Mouse (Mus musculus) neural tube, embryonic 13.5 days (tissue): Measurements from ENCODE around the gene Gemin7. TPM values are rescaled to one million over a fixed set of nuclear protein-coding genes. Genes with fewer than 3 reads are reported as not detected.
A peak's percentile ranks its signal among the peaks of the same experiment; 100 is the strongest.

Source experiments
- ATAC-seq: fragments of 200-750 bp; cut with Nextera tagmentation; 2 replicates; pipeline ENCODE4 v1.8.0; 2017; ENCODE audit warnings: low read depth, mild to moderate bottlenecking, moderate TSS enrichment, moderate library complexity
- H3K27ac ChIP-seq: fragments of 300-500 bp; sonication (generic); replicated peaks from 2 replicates; pipeline ENCODE4 v1.5.1; 2015; ENCODE audit warnings: moderate library complexity, mild to moderate bottlenecking, inconsistent platforms
- H3K27me3 ChIP-seq: fragments of 300-500 bp; sonication (generic); 2 replicates; pipeline ENCODE4 v1.6.1; 2015; ENCODE audit warnings: mild to moderate bottlenecking, inconsistent platforms
- H3K36me3 ChIP-seq: fragments of 300-500 bp; sonication (generic); 2 replicates; pipeline ENCODE4 v1.6.1; 2015; ENCODE audit warnings: mild to moderate bottlenecking, inconsistent platforms
- H3K4me1 ChIP-seq: fragments of 300-500 bp; sonication (generic); replicated peaks from 2 replicates; pipeline ENCODE4 v1.6.1; 2015; ENCODE audit warnings: inconsistent platforms
- H3K4me2 ChIP-seq: fragments of 300-500 bp; sonication (generic); 2 replicates; pipeline ENCODE4 v1.6.1; 2015; ENCODE audit warnings: inconsistent platforms, mild to moderate bottlenecking, moderate library complexity
- H3K4me3 ChIP-seq: fragments of 300-500 bp; sonication (generic); 2 replicates; pipeline ENCODE4 v1.5.1; 2015; ENCODE audit warnings: mild to moderate bottlenecking, inconsistent platforms
- H3K9ac ChIP-seq: fragments of 300-500 bp; sonication (generic); 2 replicates; pipeline ENCODE4 v1.6.1; 2015; ENCODE audit warnings: moderate library complexity, mild to moderate bottlenecking, inconsistent platforms
- H3K9me3 ChIP-seq: fragments of 300-500 bp; sonication (generic); 2 replicates; pipeline ENCODE4 v1.6.1; 2016; ENCODE audit warnings: inconsistent platforms
- WGBS: fragments of 180-500 bp; shearing (Covaris S2); methylation state at CpG from one replicate; pipeline ENCODE4 v1.1.7; 2015; 5-methylcytosine and 5-hydroxymethylcytosine counted together
- polyA plus RNA-seq: library from polyadenylated mRNA; unstranded; fragments of >200 nt; fragmentation: Nextera tagmentation; extraction: Ambion mirVana; gene quantifications from 2 replicates; pipeline ENCODE4 v1.2.1, GENCODE M21; 2015

The Gemin7 gene
- polyA plus RNA-seq, 1 experiment from 2014 or later = 153 TPM

DNA sequence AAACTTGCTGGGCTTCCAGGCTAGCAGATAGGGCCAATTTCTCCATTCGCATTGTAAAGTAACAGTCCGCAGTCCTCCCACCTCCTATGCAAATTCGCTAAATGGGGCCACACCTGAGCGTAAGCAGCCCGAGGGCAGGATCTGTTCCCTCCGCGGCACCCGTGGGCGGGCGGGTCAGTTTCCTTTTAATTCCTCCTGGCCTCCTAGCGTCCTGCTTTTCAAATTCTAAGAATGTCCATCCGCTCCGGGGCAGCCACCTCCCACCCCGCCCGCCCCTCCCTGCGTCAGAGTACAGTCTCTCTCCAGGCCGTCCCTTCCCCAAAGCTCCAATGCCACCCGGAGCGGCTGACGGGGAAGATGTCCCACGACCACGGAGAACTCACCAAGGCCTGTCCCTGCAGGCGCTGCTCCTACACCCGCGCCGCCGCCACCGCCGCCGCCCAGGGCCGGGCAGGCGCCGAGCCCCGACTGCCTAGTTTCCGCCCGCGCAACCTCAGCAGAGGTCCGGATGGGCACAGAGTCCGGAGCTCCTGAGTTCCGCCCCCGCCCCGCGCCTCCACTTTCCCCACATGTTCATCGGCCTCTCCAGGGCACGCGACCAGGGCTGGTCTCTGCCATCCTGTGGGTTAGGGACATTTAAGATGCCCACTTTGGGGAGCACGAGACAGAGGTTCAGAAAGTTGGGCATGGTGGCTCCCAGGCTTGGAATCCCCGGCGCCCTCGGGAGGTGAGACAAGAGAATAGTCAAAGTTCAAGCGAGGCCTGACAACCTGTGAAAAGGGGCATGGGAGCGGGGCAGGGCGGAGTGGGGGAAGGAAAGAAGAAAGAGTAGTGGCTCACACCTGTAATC, 4.2 kb downstream of the Gemin7 start:
- peaks cover 38% of the 10 kb centered on the region for H3K4me1 ChIP-seq
- H3K9ac ChIP-seq = peak overlapping the region; percentile 84
- H3K4me3 ChIP-seq = peak overlapping the region; percentile 67
- peak overlapping the region; percentile 78 for H3K4me2 ChIP-seq
- peak; percentile 82 for ATAC-seq
- H3K9me3 ChIP-seq = no peaks in the 10 kb centered on the region
- WGBS = under 1% methylated on average over 52 of the region's 53 CpGs
- H3K36me3 ChIP-seq = peaks cover 22% of the 10 kb centered on the region
- peaks cover 37% of the 10 kb centered on the region for H3K27me3 ChIP-seq
- peak overlapping the region; percentile 79 for H3K27ac ChIP-seq

DNA sequence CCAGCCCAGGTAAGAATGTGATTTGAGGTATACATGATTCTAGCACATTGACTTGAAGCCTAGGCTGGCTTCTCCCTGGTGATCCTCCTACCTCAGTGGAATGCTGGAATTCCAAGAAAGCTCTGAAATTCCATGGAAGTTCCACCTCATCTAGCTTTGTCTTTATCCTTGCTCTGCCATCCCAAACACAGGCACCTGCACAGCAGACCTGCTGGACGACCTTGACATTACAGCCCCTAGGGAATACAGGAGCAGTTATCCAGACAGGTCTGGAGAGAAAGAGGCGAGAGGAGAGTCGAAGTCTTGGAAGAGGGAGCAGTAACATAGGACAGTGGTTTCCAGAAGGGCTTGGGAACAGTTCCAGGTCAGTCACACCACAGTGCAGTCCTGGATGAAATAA, 7.7 kb downstream of the Gemin7 start:
- H3K9ac ChIP-seq = no peak overlapping the region
- no peak for ATAC-seq
- peaks cover 2% of the 10 kb centered on the region for H3K27me3 ChIP-seq
- peaks cover 39% of the 10 kb centered on the region for H3K36me3 ChIP-seq
- no peaks in the 10 kb centered on the region for H3K9me3 ChIP-seq
- WGBS = 85% methylated on average over 3 of the region's 3 CpGs
- H3K4me2 ChIP-seq = no peak overlapping the region
- H3K4me3 ChIP-seq = no peak overlapping the region
- peaks cover 26% of the 10 kb centered on the region for H3K4me1 ChIP-seq
- H3K27ac ChIP-seq = no peak overlapping the region

DNA sequence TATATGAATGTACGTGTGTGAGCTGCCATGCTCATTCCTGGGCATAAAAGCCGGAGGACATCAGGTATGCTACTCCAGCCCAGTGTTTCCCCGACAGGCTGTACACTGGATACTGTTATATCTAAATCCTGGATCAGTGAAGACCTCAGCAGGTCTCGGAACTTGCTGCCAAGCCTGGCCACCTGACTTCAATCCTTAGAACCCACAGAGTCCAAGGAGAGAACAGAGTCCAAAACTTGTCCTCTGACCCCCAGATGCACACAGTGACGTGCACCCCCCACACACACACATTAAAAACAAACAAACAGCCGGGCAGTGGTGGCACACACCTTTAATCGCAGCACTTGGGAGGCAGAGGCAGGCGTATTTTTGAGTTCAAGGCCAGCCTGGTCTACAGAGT, 10.0 kb downstream of the Gemin7 start:
- Histone ChIP-seq H3K4me1 (peaks cover 24% of the 10 kb centered on the region), H3K4me3 (no peak overlapping the region), H3K27ac (no peak overlapping the region), H3K27me3 (no peaks in the 10 kb centered on the region), H3K36me3 (peaks cover 46% of the 10 kb centered on the region), H3K9me3 (no peaks in the 10 kb centered on the region), H3K9ac (no peak overlapping the region), H3K4me2 (no peak overlapping the region)
- no peak for ATAC-seq
- 96% methylated on average over 8 of the region's 8 CpGs for WGBS

DNA sequence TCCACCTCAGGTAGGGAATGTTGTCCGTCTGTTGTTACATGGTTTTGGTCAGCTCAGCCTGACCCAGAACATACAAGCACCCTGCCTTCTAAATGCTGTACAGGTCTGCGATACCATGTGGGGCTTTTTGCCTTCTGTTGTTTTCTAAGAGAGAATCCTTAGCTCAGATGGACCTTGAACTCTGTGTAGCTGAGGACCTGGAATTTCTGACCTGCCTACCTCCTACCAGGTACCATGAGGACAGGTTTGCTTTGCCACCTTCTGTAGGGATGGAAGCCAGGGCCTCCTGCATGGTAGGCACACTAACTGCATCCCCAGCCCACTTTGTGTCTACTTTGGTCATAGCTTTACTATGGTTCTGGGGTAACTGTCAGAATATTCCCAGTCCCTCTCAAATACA, 11.6 kb downstream of the Gemin7 start:
- ATAC-seq = no peak
- no peaks in the 10 kb centered on the region for H3K9me3 ChIP-seq
- H3K9ac ChIP-seq = no peak overlapping the region
- peaks cover 42% of the 10 kb centered on the region for H3K36me3 ChIP-seq
- H3K4me3 ChIP-seq = no peak overlapping the region
- no peaks in the 10 kb centered on the region for H3K27me3 ChIP-seq
- H3K4me1 ChIP-seq = peaks cover 18% of the 10 kb centered on the region
- no peak overlapping the region for H3K4me2 ChIP-seq
- no peak overlapping the region for H3K27ac ChIP-seq
- 90% methylated on average over 2 of the region's 2 CpGs for WGBS

DNA sequence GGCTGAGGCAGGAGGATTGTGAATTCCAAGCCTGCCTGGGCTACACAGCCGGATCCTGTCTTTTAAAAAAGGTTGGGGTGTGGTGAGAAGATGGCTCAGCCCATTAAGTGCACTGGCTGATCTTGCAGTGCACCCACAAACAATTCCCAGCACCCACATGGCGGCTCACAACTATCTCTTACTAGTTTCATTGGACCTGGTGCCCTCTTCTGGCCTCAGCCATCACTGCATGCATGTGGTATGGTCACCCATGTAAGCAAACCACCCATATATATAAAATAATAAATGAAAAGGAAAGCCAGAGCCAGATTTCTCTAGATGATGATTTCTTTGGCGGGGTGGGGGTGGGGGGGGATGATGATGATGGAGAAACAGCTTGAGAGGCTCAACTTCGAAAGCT, 12.9 kb downstream of the Gemin7 start:
- no peak for ATAC-seq
- Histone ChIP-seq H3K4me2 (no peak overlapping the region), H3K27me3 (no peaks in the 10 kb centered on the region), H3K36me3 (peaks cover 36% of the 10 kb centered on the region), H3K27ac (no peak overlapping the region), H3K4me1 (peaks cover 32% of the 10 kb centered on the region), H3K4me3 (no peak overlapping the region), H3K9ac (no peak overlapping the region), H3K9me3 (no peaks in the 10 kb centered on the region)
- WGBS = 92% methylated on average over 4 of the region's 4 CpGs

DNA sequence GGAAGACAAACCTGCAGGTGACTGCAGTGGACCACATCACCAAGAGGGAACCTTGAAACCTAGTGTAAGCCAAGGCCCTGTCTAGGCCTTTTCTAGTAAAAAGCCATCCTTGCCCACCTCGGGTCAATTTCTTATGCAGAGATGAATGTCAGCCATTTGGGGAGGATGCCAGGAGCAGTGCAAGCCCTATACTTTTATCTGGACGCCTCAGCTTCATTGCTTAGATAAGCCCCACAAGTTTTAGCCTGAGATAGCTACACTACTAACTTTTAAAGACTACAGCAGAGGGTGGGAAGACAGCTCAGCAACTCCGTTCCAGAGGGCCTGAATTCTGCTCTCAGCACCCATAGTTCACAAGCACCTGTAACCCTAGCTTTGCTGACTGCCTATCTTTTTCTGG, 13.5 kb downstream of the Gemin7 start:
- Histone ChIP-seq H3K4me3 (no peak overlapping the region), H3K9ac (no peak overlapping the region), H3K9me3 (no peaks in the 10 kb centered on the region), H3K4me2 (peak overlapping the region; percentile 100; the same call in 1 of the 2 replicates), H3K4me1 (peaks cover 38% of the 10 kb centered on the region), H3K36me3 (peaks cover 30% of the 10 kb centered on the region), H3K27me3 (no peaks in the 10 kb centered on the region), H3K27ac (no peak overlapping the region)
- WGBS = 94% methylated on average over 3 of the region's 3 CpGs
- ATAC-seq = no peak

DNA sequence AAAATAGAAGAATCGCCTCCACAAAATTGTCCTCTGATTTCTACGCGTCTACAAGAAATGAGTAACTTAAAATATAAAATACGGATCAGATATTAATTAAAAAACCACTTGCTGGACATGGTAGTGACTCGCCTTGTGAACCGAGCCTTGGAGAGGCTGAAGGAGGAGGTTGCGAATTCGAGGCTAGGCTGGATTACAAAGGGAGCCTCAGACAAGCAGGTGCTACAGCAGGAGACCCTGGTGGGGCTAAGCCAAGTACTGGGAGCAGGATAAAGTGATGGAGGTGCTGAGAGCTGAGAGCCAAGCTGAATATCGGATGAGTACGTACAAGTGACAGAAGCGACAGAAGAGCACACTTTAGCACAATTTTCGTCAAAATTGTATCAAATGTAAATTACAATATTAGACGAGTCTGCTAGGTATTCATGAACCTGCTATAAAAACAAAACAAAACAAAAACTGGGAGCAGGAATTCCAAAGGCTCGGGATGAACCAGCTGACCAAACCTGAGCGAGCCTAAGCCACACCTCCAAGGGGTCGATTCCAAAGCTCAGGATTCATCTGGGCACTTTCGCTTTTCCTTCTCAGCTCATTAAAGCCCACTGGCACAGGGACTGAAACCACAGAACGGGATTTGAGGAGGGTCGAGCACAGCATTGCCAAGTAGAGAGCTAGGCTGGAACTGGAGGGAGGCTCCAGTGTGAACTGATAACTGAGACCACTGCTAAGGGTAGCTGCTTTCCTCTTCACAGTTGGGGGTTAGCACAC, 14.6 kb downstream of the Gemin7 start, which contains the start of gene Ppp1r37:
Gene Ppp1r37, minus strand, starts transcription at position 434 of the 768 bp plus-strand sequence.
- Histone ChIP-seq H3K4me1 (peaks cover 48% of the 10 kb centered on the region), H3K4me2 (peak within 1 kb of the TSS; percentile 100), H3K27me3 (no peaks in the 10 kb centered on the region), H3K9me3 (no peaks in the 10 kb centered on the region), H3K9ac (peak within 1 kb of the TSS; percentile 90), H3K4me3 (peak within 1 kb of the TSS; percentile 82), H3K27ac (peak within 1 kb of the TSS; percentile 90), H3K36me3 (peaks cover 24% of the 10 kb centered on the region)
- ATAC-seq = peak; percentile 45
- WGBS = 3% methylated on average over 19 of the region's 19 CpGs

DNA sequence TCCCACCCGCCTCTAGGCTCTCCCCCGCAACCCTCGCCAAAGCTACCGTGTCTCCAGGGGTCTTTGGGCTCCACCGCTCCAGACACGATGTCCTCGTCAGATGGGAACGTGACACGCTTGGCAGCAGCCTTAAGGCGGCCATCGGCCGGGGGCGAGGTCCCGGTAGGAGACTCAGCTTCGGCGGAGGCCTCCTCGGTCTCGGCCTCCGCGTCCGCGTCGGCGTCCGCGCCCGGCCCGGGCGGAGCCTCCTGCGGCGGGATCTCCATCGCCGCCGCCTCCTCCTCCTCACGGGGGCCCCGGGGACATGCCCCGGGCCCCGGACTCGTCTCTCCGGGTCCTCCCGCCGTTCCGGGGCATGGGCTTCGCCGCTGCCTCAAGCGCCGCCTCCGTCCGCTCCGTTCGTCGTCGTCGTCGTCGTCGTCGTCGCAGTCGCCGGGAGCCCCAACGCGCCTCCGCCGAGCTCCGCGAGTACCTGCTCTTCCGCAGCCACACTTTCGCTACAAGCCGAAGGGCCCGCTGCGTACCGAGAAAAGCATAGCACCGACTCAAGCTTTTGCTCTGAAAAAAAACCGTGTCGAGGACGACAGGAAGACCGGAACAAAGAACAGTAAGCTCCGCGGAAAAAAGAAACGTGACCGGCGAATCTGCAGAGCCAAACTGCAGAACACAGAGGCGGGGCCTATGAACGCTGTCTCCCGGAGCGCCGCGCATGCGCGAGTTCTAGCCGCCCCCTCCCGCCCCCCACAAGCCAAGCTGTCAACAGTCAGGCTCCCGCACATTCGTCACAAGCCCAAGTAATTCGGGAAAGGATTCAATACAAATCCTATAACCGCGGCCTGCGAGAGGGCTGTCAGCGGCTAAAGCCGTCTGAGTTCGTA, 15.4 kb downstream of the Gemin7 start:
- H3K4me3 ChIP-seq = peak overlapping the region; percentile 82
- peaks cover 19% of the 10 kb centered on the region for H3K36me3 ChIP-seq
- ATAC-seq = peak; percentile 87
- peaks cover 56% of the 10 kb centered on the region for H3K4me1 ChIP-seq
- H3K27ac ChIP-seq = peak overlapping the region; percentile 90
- under 1% methylated on average over 102 of the region's 102 CpGs for WGBS
- peak overlapping the region; percentile 90 for H3K9ac ChIP-seq
- no peaks in the 10 kb centered on the region for H3K27me3 ChIP-seq
- H3K4me2 ChIP-seq = peak overlapping the region; percentile 100
- H3K9me3 ChIP-seq = no peaks in the 10 kb centered on the region

DNA sequence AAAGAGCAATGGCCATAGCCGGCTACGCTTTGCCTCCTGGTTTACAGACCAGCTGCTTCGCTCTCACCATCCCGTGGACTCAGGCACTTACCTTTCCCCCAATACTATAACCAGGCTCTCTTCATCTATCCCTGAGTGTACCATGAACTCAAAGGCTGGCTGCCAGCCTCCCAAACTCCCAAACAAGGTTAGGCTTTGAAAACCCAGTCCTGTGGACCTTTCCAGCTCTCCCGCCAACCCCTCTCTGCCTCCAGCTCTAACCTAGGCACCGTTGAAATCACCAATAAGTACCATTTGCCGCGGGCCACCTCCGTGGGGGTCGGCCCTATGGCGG, 16.0 kb downstream of the Gemin7 start:
- Histone ChIP-seq H3K4me3 (peak overlapping the region; percentile 82), H3K4me2 (peak overlapping the region; percentile 100), H3K9ac (peak overlapping the region; percentile 90), H3K27me3 (no peaks in the 10 kb centered on the region), H3K36me3 (peaks cover 19% of the 10 kb centered on the region), H3K4me1 (peaks cover 60% of the 10 kb centered on the region), H3K27ac (peak overlapping the region; percentile 90), H3K9me3 (no peaks in the 10 kb centered on the region)
- ATAC-seq = peak; percentile 0; the same call in 1 of the 2 replicates
- WGBS = 2% methylated on average over 11 of the region's 11 CpGs

DNA sequence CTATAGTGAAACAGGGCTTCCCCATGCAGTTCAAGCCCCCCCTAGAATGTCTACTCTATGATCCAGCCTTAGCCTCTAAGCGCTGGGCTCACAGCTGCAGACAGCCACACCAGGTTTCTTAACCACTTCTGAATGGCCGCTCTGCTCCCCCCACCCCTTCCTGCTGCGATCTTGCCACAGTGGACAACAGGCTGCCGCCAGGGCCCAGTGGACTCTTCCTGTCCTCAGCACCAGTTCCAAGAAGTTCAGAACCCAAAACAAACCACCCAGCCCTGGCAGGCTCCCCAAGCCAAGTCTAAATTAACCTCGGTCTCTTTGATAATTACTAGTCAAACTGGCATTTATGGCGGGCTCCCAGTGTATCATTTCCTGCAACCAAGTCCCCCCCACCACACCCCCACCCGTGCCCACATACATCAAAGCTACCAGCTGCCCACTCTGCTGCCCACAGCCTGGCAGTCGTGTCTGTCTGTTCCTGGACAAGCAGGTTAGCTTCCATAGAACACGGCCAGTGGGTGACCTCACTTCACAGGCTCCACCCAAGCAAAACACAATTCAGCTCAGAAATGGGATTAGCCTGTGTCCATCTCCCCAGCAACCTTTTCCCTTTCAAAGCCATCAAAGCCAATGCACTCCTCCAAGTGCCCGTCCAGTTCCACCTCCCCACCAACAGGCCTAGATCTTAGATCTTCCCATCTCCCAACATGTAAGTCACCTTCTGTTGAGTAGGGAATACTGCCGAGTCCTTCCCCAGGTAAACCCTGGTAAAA, 16.7 kb downstream of the Gemin7 start:
- peaks cover 60% of the 10 kb centered on the region for H3K4me1 ChIP-seq
- no peak overlapping the region for H3K27ac ChIP-seq

DNA sequence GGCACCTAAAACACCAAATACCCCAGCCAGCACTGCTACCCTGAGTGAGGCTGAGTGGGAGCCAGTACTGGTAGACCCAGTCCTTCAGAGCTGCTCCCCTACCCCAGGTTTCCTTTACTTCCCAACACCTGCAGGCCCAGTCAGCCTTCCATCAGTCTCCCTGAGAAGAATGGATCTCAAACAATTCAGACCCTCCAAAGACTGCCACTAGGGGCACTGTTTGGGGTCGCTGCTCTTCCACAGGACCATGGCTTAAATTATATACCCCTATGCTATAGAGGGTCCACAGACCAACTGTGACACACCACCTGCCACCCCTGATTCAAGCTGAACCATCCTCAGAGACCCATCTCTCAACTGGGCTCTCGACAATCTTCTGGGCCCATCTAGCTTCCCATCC, 18.4 kb downstream of the Gemin7 start:
- Histone ChIP-seq H3K4me2 (peak overlapping the region; percentile 100), H3K4me1 (peaks cover 62% of the 10 kb centered on the region), H3K9ac (peak overlapping the region; percentile 56), H3K9me3 (no peaks in the 10 kb centered on the region), H3K27ac (no peak overlapping the region), H3K27me3 (no peaks in the 10 kb centered on the region), H3K4me3 (peak overlapping the region; percentile 82; the same call in 1 of the 2 replicates), H3K36me3 (peaks cover 18% of the 10 kb centered on the region; the same call in 1 of the 2 replicates)
- 27% methylated on average over 2 of the region's 2 CpGs for WGBS
- no peak for ATAC-seq

More for the DNA sequence above, 16.7 kb downstream of the Gemin7 start:
- Histone ChIP-seq H3K9ac (peak overlapping the region; percentile 90), H3K27me3 (no peaks in the 10 kb centered on the region), H3K36me3 (peaks cover 20% of the 10 kb centered on the region), H3K4me2 (peak overlapping the region; percentile 100), H3K9me3 (no peaks in the 10 kb centered on the region), H3K4me3 (peak overlapping the region; percentile 82)
- WGBS = 26% methylated on average over 11 of the region's 11 CpGs
- ATAC-seq = no peak
